Mouse (Mus musculus) adrenal gland, postnatal 4 days (tissue): ENCODE measurements around the gene Slc25a34. TPM values are rescaled to one million over a fixed set of nuclear protein-coding genes. Genes with fewer than 3 reads are reported as not detected.

ENCODE experiments used
- DNase-seq, 2 experiments: peaks; one replicate each; pipeline ENCODE4 v3.0.0; 2021 to 2022; ENCODE audit warnings: low spot score in 2 of 2, mixed read lengths in 2 of 2
- total RNA-seq, 2 experiments: library from RNA; stranded (reverse); gene quantifications; 2 replicates each; pipeline ENCODE4 v1.2.3; 2021

Slc25a34 gene
- total RNA-seq, 2 experiments from 2014 or later, result 7.4 to 9.5 TPM

DNA sequence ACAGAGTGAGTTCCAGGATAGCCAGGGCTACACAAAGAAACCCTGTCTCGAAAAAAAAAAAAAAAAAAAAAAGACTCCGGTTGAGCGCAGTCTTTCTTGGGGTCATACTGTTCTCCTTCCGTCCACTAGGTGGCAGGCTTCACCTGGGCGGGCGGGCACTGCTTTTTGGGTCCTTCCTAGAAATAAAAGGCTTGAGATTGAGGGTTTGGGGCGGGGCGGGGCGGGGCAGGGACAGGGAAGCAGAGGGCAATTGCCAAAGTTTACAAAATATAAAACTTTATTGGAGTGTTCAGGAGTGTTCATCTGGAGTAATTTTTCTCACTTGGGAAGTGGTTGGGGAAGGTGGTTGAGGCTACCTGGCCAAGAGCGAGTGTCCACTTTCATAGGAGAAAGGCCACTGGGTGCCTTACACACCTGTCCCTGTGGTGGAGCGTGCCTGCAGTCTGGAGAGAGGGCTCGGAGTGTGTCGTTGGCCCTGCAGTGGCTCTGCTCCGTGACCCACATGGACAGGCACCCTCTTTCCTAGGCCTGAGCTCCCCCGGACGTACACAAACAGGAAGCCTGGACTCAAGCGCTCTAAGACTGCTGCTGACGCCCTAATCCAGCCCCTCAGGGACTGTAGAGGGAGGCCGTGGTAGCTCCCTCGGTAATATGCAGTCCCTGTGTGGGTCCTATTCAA is 4.9 kb downstream of the Slc25a34 start, which contains the start of gene Tmem82:
Gene Tmem82, minus strand, starts transcription at position 69 of the 679 bp plus-strand sequence.
- DNase-seq, result no peak

DNA sequence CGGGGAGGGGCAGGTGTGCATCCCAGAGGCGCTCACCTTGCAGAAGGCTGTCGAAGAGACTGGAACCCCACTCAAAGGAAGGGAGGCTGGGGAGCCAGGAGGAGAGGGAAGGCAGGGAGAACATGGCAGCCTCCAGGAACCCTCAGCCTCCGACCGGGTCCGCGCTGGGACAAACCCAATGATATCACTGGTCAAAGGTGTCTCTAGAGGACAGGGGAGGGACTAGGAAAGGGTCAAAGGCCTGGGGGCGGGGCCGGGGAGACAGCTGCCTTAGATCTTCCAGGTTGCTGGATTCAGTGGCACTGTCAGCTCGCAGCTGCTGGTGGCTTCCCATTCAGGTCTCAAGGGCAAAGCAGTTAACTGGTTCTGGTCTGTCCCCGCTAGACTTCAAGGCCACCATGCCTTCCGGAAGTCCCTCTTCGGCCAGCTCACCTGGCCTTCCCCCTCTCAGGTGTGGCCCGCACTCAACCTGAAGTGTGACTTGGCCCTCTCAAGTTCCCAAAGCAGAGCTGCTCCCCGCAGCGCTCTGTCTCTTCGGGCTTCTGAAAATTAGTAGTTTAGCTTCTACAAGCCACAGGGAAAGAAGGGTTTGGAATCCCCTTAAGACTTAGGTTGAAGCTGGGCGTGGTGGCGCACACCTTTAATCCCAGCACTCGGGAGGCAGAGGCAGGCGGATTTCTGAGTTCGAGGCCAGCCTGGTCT is 5.6 kb downstream of the Slc25a34 start:
- no peak for DNase-seq

DNA sequence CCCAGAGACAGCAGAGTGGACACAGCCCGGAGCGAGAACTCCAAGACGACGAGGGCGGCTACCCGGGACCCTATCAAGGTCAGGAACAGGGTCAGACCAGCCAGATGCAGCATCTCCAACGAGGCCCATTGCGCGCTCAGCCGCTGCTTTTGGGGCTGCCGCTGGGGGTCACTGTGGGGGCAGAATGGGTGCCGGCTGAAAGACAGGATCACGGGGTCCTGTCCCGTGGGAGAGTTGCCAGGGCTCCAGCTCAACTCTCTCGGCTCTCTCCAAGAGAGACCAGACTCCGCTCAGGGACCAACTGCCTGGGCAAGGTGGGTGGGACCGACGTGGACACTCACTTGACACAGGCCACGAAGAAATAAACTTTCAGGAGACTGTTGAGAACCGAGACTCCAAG is 6.3 kb downstream of the Slc25a34 start:
- peak in 1 of 2 experiments; percentile 62 for DNase-seq

DNA sequence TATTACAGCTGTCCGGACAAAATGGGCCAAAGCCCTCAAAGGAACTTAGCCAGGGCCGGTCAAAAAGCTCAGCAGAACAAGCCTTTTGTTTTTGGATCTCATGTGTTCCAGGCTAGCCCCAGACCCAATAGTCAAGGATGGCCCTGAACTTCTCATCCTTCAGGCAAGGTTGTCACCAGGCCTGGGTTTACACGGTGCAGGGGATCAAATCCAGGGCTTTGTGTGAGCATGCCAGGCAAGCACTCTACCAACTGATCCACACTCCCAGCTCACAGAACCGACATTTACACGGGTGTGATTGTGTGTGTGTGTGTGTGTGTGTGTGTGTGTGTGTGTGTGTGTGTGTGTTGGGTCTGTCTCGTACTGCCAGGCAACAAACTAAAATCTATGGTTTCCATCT is 6.8 kb downstream of the Slc25a34 start:
- no peak for DNase-seq

DNA sequence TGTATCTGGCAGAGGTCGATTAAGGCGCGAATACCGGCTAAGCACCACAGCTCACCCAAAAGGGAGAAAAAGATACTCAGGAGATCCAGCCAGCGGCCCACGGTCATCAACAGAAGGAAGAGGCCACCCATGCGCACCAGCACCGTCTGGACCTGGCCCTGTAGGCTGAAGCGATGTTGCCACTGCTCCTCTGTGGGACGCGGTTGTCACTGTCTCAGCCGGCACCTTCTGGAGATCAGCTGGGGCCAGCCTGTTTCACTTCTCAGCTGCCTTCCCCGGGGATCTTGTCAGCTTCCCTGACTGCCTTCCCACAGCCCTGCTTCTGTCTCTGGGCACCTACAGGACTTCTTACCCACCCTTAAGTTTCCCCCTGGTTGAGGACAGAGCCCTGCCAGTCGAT is 8.7 kb downstream of the Slc25a34 start:
- DNase-seq, result no peak

DNA sequence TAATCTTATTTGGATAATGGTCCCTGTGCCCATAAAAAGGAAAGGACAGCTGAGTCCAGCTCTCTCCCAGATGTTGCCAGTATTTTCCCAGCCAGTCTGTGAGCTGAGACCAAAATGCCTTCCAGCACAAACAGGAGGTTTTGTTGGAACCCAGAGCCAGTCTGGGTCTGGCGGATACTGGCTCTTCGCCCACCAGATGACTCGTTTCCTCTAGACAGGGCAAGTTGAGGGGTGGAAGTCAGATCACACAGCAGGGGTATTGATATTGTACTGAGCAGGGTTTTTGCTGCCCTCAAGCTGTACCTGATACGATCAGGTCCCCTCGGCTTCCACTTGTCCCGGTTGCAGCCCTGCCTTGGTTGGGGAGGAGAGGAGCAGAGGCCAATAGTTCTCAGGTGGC is 14.1 kb downstream of the Slc25a34 start:
- DNase-seq, result no peak

DNA sequence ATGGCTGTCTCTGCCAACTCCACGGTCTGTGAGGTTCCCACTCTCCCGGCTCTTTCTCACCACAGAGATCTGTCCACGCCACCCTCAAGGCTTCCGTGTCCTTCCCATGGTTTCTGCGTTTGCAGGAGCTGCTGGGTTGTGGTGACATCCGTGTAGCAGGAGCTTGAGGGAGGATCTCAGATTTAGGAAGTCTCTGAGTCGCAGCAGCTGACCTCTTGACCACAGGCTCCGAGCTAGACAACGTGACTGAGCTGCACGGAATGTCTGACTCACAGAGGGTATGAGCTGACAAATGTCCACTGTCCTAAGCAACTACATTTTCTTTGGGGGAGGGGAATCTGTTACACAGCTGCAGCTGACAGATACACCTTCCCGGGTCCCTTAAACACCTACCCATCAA is 17.8 kb downstream of the Slc25a34 start, which contains the start of gene Fblim1:
Gene Fblim1, minus strand, starts transcription at position 236 of the 400 bp plus-strand sequence.
- DNase-seq, result no peak

DNA sequence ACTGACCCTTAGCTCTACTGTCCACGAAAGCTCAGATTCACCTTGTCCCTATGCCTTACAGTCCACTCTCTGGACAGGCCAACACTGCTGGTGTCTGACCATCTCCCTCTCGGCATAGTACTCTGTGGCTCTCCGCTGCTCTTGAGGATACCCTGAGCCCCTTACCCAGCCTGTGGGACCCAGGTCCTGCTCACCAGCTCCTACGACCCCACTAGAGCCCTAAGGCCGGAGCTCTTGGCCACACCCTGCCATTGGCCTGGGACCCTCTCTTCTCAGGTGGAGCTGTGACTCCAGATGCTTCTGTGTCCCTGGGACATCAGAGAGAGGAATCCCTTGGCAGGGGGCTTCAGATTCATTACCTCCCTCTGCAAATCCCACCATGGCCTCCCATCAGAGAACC is 18.2 kb downstream of the Slc25a34 start:
- peak in 1 of 2 experiments; percentile 2 for DNase-seq

DNA sequence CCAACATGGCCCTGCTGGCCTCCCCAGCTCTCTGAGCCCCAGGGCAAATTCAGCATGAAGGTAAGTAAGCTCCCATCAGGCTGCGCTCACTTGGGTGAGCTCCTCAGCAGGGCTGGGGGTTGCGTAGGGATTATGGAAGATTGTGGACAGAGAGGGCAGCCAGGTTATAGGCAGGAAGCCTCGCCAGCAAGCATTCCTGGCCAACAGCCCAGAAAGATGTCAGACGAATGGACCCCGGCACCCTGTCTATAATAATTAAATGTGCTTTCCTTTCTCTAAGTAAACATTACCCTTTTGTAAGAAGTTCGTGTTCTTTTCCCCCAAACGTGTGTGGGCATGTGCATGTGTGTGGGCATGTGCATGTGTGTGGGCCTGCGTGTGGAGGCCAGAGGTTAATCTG is 19.1 kb downstream of the Slc25a34 start:
- DNase-seq, result no peak

DNA sequence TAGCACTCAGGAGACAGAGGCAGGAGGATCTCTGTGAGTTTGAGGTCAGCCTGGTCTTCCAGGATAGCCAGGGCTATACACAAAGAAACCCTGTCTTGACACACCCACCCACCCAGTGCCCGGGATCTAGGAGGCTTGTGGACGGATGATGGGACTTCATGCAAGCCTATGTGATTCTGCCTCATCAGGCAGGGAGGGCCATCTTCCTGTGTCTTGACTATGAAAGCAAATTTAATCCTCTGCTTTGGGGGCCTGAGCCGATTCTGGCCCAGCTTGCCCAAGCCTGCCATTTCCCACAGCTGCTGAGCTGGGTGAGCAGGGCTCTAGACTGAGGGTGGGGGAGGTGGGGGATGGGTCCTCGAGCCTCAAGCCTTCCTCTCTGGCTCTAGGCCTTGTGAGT is 19.7 kb downstream of the Slc25a34 start:
- no peak for DNase-seq

DNA sequence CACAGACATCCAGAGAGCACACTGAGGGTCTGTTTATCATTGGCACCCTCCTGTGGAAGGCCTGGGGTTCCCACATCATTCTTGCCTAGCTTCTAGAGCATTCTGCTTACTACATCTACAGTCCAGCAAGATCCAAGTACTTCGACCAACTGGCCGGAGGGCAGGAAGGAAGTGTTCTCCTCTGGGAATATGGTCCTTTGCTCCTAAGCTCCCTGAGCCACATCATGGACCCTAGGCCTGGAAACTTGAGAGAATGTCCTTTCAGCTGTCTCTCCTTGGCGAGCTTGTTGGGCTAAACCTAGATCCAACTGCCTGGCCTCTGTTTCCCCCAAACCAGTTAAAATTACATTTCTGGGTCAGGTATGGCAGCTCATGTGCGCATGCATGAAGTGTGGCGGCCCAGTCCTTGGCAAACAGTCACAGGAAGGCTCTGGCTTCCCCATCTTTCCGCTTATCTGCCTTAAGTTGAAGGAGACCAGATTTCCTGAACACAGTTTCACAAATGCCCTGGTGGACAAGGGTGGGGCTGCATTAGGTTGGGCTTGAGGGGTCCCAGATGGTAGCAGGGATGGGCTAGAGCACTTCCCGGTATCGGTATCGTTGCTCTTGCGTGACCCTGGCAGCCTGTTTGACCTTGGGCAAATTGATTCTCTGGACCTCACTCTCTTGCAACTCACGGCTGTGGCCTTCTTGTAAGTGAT is 20.9 kb downstream of the Slc25a34 start:
- DNase-seq, result no peak

DNA sequence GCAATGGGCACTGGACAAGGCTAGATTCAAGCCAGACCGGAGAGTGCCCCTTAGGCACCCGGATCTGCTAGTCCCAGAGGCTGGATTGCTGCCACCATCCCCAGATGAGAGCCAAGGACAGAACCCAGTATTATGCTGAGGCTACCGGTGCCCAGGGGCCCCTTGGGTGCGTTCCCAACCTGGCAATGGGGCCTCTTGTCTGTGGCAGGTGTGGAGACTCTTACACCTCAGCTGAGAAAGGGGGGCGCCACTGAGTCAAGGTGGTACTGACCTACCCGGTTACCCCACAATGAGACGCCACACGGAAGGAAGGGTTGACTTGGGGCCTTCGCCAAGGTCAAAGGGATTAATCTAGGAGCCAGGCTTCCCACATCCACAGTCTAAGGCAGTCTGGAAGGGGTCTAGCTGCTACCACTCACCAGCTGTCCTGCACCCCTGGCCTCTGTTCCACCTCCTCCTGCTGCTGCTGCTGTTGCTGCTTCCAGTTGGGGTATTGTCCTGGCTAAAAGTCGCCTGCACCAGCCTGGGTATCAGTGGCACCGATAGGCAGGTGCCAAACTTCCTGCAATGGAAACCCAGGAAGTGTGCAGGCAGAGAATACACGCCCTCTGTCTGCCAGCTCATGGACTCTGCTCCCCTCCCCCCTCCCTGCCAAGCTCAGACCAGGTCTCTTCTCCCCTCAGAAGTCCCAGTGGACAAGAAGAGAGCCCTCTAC is 22.3 kb downstream of the Slc25a34 start:
- no peak for DNase-seq

DNA sequence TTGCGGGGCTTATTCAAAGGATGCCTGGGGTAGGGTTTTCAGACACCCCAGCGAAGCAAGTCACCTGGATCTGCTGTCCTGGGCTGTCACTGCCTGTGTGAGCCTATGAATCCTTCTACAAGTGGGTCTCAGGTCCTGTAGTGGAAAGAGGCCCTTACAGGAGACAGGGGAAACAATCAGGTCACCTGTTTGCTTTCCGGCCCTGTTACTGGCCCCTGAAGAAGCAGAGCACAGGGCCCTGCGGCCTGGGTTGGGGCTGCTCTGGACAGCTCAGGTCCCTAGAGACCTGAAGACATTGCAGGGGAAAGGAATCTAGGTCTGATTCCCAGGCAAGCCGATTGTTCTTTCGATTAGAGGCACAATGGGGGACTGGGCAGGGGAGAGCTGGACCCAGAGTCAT is 23.3 kb downstream of the Slc25a34 start:
- DNase-seq, result no peak

DNA sequence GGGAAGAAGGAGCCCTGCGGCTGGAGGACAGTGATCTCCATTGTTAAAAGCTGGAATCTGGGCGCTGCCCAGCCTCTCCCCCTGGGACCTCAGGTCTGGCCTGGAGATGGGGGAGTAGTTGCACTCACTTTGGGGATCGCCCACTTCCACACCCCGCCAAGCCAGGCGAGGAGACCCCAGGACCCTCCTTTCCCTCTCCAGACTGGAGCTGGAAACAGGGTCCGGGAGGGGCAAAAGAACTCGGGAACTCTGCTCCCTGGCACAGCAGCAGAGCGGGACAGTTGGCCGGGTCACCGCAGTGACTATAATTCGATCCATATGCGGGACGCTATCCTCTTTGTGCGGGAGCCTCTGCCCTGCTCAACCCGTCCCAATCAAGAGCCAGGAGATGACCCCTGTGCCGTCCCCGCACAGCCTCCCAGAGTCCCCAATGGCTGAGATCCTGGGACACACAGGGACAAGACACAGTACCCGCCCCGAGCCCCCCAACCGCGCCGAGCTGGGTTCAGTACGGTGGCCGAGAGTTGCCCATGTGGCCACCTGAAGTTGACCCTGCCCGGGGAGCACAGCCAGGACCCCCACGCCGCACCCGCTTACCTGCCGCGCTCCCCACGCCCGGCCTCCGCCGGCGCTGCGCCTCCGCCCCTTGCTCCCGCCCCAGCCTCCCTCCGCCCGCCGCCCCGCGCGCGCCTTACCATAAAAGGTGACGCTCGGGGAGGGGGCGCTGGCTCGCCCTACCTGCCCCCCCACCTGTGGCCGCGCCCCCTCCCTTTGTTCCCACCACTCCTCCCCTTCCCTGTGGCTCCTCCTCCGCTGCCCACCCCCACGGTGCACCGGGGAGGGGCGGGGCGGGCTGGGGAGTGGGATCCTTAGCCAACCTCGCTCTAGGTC is 24.1 kb downstream of the Slc25a34 start:
- DNase-seq, result no peak

DNA sequence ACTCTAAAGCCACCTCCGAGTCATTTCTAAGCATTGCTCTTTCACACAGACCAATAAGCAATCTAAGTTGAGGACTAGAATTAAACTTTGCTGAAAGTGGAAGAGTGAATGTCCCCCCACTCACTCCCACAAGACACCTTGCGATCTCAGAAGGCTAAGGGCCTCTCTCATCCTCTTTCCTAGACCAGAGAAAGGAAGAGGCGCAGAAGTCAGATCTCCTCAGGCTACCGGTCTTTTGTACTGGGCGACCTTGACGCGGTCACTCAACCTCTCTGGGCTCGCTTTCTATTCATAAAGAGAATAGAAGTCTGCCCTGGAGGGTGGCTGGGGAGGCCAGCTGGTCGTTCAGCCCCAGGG is 24.7 kb downstream of the Slc25a34 start:
- DNase-seq, result no peak

DNA sequence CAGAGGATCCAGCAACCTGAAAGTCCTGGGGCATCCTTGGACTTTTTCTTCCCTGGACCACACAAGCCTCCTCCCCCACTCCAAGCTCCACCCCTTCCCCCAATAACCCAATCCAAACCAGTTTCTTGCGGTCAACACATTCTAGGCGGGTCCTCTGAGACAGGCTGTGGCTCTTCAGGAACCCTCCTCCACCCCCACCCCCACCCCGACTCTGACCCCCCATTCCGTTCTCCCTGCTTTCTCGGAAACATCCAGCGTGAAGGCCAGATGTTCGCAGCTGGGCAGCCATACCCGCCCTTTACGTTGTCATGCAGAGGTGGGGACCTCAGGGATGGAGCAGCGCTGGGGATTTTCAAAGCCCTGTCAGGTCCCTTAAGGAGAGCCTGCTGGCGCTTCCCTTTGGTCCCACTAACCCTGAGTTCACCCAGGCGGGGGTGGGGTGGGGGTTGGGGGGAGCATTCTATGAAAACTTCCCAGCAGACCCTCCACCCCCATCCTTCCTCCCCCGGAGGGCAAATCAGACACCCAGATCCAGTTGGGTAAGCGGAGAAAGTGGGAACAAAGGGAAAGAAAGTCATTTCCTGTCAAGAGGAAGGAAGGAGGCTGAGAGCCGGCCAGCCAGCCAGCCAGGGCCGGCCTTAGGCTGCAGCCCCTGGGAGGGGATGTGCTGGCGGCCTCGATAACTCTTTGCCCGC is 25.3 kb downstream of the Slc25a34 start:
- no peak for DNase-seq

DNA sequence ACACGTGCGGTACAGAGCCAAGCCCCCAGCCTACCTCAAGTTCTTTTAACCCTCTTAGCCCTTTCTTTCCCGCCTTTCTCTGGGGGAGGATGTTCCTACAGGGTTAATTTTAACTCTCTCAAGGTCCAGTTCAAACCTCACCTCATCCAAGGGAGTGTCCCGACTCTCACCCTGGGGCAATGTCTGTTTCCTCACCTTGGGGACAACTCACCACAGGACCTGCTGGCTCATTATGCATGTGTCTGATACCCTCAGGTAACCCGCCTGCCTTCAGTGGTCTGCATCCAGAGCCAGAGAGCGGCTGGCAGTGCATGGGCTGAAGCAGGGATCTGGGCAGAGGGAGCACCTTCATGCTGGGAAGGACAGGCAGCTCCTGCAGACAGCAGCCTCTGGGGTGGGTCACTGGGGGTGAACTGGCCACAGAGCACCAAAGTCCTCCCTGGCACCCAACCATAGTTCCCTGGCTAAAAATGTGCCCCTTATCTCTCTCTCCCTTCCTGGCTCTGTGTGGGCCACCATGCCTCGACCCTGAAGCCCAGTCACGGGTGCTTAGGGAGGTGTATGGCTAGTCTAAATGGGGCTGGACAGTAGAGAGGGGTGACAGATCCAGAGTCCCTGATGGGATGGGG is 26.8 kb downstream of the Slc25a34 start:
- DNase-seq, result no peak

DNA sequence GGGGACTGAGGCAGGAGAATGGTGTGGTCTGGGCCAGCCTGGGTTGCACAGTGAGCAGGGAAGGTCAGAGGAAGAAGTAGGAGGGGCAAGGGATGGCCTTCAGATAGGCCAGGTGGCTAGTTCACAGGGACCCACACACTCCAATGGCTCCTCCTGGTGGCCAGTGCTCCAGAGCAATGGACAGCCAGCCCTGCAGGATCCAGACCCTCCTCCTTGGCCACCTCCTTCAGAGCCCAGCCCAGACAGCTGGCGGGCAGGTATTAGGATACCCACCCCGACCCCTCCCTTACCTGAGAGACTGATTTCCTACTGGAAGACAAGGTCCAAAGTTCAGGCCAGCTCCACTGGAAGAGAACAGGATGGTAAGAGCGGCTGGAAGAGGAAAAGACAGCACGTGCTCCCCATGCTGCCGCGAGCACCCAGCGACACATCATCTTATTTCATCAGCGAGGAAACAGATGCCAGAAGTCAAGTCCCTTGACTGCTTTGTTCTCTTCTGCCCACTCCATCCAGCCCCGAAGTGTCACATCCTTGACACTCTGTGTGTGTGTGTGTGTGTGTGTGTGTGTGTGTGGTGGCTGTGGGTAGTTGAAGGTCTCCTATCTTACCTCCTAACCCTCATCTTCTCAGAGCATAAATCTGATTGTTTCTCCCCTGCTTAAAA is 27.9 kb downstream of the Slc25a34 start:
- no peak for DNase-seq

DNA sequence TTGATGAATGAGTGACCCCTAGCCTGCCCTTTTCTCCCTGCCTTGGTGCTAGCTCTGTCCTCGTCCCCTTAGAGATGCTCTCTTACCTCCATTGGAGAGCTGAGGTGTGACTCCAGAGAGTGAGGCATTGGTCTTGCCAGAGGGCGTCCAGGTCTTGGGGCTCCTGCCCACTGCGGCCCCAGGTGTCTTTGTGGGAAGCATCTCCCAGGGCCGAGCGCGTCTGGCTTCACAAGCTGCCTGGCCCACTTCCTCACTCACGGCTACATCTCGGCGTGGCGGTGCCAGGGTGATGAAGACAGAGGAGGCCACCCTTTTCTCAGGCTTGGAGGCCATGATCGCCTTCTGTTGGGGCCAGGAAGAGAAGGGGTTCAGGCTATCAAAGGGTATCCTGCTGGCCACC is 28.5 kb downstream of the Slc25a34 start:
- DNase-seq, result no peak
